Mouse (Mus musculus) E14TG2a.4 (cell line): ENCODE measurements around the gene Kctd17.

Source experiments
- CTCF ChIP-seq: conservative IDR thresholded peaks from 2 replicates; pipeline ENCODE4 v1.5.1; 2014; ENCODE audit warnings: low read length
- NANOG ChIP-seq: IDR thresholded peaks from 2 replicates; pipeline ENCODE4 v1.6.1; 2014; ENCODE audit warnings: borderline replicate concordance, low read length, mixed read lengths
- POU5F1 ChIP-seq: IDR thresholded peaks from 2 replicates; pipeline ENCODE4 v1.6.1; 2014; ENCODE audit warnings: low read length, borderline replicate concordance

DNA sequence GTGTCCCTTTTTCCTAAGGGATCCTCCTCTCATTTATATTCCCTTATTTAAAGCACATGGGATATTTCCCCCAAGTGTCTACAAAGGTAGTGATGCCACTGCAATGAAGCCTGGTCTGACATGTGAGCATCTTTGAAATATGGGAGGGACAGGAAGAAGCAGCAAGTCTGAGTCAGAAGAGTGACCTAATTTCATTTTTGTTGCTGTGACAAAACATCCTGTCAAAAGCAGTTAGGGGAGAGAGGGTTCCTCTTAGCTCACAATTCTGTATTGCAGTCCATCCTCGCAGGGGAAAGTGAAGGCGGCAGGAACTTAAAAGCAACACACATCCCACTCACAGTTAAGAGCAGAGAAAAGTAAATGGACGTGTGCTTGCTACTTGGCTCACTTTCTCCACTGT lies 37.5 kb upstream of the Kctd17 start:
- no peak for TF ChIP-seq CTCF
- TF ChIP-seq NANOG, result no peak
- no peak for TF ChIP-seq POU5F1
